Mouse (Mus musculus) hindbrain, embryonic 11.5 days (tissue): ENCODE results near the gene Pbxip1. TPM values are rescaled to one million over a fixed set of nuclear protein-coding genes. Genes with fewer than 3 reads are reported as not detected.
A peak's percentile ranks its signal among the peaks of the same experiment; 100 is the strongest.

Experiments used
- ATAC-seq: fragments of 200-750 bp; cut with Nextera tagmentation; 2 replicates; pipeline ENCODE4 v1.8.0; 2017; ENCODE audit warnings: mild to moderate bottlenecking, moderate TSS enrichment, moderate library complexity; ENCODE audit not compliant: low FRiP score
- DNase-seq: peaks from one replicate; pipeline ENCODE4 v3.0.0-alpha.2; 2015; ENCODE audit warnings: low spot score
- H3K27ac ChIP-seq: fragments of 300-500 bp; sonication (generic); 2 replicates; pipeline ENCODE4 v1.5.1; 2014; ENCODE audit warnings: mild to moderate bottlenecking, low read depth, low read length
- H3K27me3 ChIP-seq: fragments of 300-500 bp; sonication (generic); 2 replicates; pipeline ENCODE4 v1.6.1; 2014; ENCODE audit warnings: mild to moderate bottlenecking, low read length, moderate library complexity, mixed read lengths; ENCODE audit not compliant: control insufficient read depth, insufficient read depth
- H3K36me3 ChIP-seq: fragments of 300-500 bp; sonication (generic); 2 replicates; pipeline ENCODE4 v1.6.1; 2014; ENCODE audit warnings: mild to moderate bottlenecking, low read length, moderate library complexity, mixed read lengths; ENCODE audit not compliant: control insufficient read depth, insufficient read depth
- H3K4me1 ChIP-seq: fragments of 300-500 bp; sonication (generic); replicated peaks from 2 replicates; pipeline ENCODE4 v1.6.1; 2014; ENCODE audit warnings: low read length, mixed read lengths; ENCODE audit not compliant: control insufficient read depth, insufficient read depth
- H3K4me2 ChIP-seq: fragments of 300-500 bp; sonication (generic); replicated peaks from 2 replicates; pipeline ENCODE4 v1.6.1; 2014; ENCODE audit warnings: mild to moderate bottlenecking, low read depth, low read length
- H3K4me3 ChIP-seq: fragments of 300-500 bp; sonication (generic); 2 replicates; pipeline ENCODE4 v1.5.1; 2014; ENCODE audit warnings: low read depth, low read length
- H3K9ac ChIP-seq: fragments of 300-500 bp; sonication (generic); 2 replicates; pipeline ENCODE4 v1.6.1; 2014; ENCODE audit warnings: low read depth, low read length
- H3K9me3 ChIP-seq: fragments of 300-500 bp; sonication (generic); 2 replicates; pipeline ENCODE4 v1.6.1; 2016; ENCODE audit warnings: low read length; ENCODE audit not compliant: control insufficient read depth
- WGBS: fragments of 180-500 bp; shearing (Covaris S2); extraction: QIAGEN DNeasy Blood & Tissue Kit; methylation state at CpG from one replicate; pipeline ENCODE4 v1.1.7; 2014; 5-methylcytosine and 5-hydroxymethylcytosine counted together
- polyA plus RNA-seq: library from polyadenylated mRNA; unstranded; fragments of >200 nt; fragmentation: Nextera tagmentation; extraction: Ambion mirVana; gene quantifications from 2 replicates; pipeline ENCODE4 v1.2.1, GENCODE M21; 2014

Pbxip1 gene
- polyA plus RNA-seq, 1 experiment from 2014 or later = 10.7 TPM

- H3K36me3 ChIP-seq = no peaks in the 10 kb centered on the region
- no peak overlapping the region for H3K4me3 ChIP-seq
- no peak overlapping the region for H3K4me2 ChIP-seq
- H3K27ac ChIP-seq = no peak overlapping the region
- no peaks in the 10 kb centered on the region for H3K9me3 ChIP-seq
- H3K9ac ChIP-seq = no peak overlapping the region
- H3K4me1 ChIP-seq = no peaks in the 10 kb centered on the region
- H3K27me3 ChIP-seq = no peaks in the 10 kb centered on the region
- ATAC-seq = no peak
- WGBS = 88% methylated on average over 5 of the region's 5 CpGs
- DNase-seq = no peak
These were observed 45.7 kb downstream of the Pbxip1 start for GRCm38 (mm10) chr3:89482249-89482648.

- Histone ChIP-seq H3K4me2 (0 out of 2 replicates have a peak overlapping the region, but pooled peaks have one; percentile 7), H3K9ac (no peak overlapping the region), H3K36me3 (no peaks in the 10 kb centered on the region), H3K27ac (no peak overlapping the region), H3K27me3 (no peaks in the 10 kb centered on the region), H3K4me3 (no peak overlapping the region), H3K4me1 (no peaks in the 10 kb centered on the region), H3K9me3 (no peaks in the 10 kb centered on the region)
- DNase-seq = peak; percentile 81
- no peak for ATAC-seq
- WGBS = 24% methylated on average over 24 of the region's 24 CpGs
These were observed 48.4 kb downstream of the Pbxip1 start for GRCm38 (mm10) chr3:89484766-89485524.

- DNase-seq = no peak
- Histone ChIP-seq H3K36me3 (no peaks in the 10 kb centered on the region), H3K4me2 (no peak overlapping the region), H3K9ac (no peak overlapping the region), H3K27ac (no peak overlapping the region), H3K4me1 (no peaks in the 10 kb centered on the region), H3K9me3 (no peaks in the 10 kb centered on the region), H3K27me3 (no peaks in the 10 kb centered on the region), H3K4me3 (no peak overlapping the region)
- no peak for ATAC-seq
- WGBS = 89% methylated on average over 8 of the region's 8 CpGs
These were observed 49.6 kb downstream of the Pbxip1 start for GRCm38 (mm10) chr3:89486111-89486510.

- Histone ChIP-seq H3K9me3 (no peaks in the 10 kb centered on the region), H3K27me3 (no peaks in the 10 kb centered on the region), H3K4me3 (no peak overlapping the region), H3K9ac (no peak overlapping the region), H3K36me3 (no peaks in the 10 kb centered on the region), H3K4me2 (no peak overlapping the region), H3K4me1 (no peaks in the 10 kb centered on the region), H3K27ac (no peak overlapping the region)
- DNase-seq (no peak), ATAC-seq (no peak)
- 64% methylated on average over 20 of the region's 20 CpGs for whole genome bisulfite sequencing
These were observed 50.6 kb downstream of the Pbxip1 start for GRCm38 (mm10) chr3:89486916-89487702.

GRCm38 (mm10) chr3:89490790-89491189, 54.3 kb downstream of the Pbxip1 start:
- Histone ChIP-seq H3K9me3 (no peaks in the 10 kb centered on the region), H3K27me3 (no peaks in the 10 kb centered on the region), H3K9ac (no peak overlapping the region), H3K4me3 (no peak overlapping the region), H3K4me2 (no peak overlapping the region), H3K4me1 (no peaks in the 10 kb centered on the region), H3K36me3 (no peaks in the 10 kb centered on the region), H3K27ac (no peak overlapping the region)
- no peak for DNase-seq
- 89% methylated on average over 3 of the region's 3 CpGs for WGBS
- no peak for ATAC-seq

- ATAC-seq (no peak), DNase-seq (no peak)
- no peaks in the 10 kb centered on the region for H3K36me3 ChIP-seq
- H3K4me2 ChIP-seq = no peak overlapping the region
- H3K4me3 ChIP-seq = no peak overlapping the region
- no peak overlapping the region for H3K9ac ChIP-seq
- H3K27me3 ChIP-seq = no peaks in the 10 kb centered on the region
- 86% methylated on average over 5 of the region's 5 CpGs for WGBS
- no peaks in the 10 kb centered on the region for H3K4me1 ChIP-seq
- no peaks in the 10 kb centered on the region for H3K9me3 ChIP-seq
- H3K27ac ChIP-seq = no peak overlapping the region
These were observed 55.1 kb downstream of the Pbxip1 start for GRCm38 (mm10) chr3:89491559-89491958.

- no peak for ATAC-seq
- WGBS = 33% methylated on average over 8 of the region's 8 CpGs
- Histone ChIP-seq H3K4me2 (no peak overlapping the region), H3K9me3 (no peaks in the 10 kb centered on the region), H3K36me3 (no peaks in the 10 kb centered on the region), H3K27me3 (no peaks in the 10 kb centered on the region), H3K4me1 (no peaks in the 10 kb centered on the region), H3K9ac (no peak overlapping the region), H3K27ac (no peak overlapping the region), H3K4me3 (no peak overlapping the region)
- DNase-seq = no peak
These were observed 56.2 kb downstream of the Pbxip1 start for GRCm38 (mm10) chr3:89492701-89493151.

GRCm38 (mm10) chr3:89494630-89495029, 58.1 kb downstream of the Pbxip1 start:
- H3K9me3 ChIP-seq = no peaks in the 10 kb centered on the region
- H3K27me3 ChIP-seq = no peaks in the 10 kb centered on the region
- no peaks in the 10 kb centered on the region for H3K36me3 ChIP-seq
- no peak overlapping the region for H3K27ac ChIP-seq
- no peak overlapping the region for H3K9ac ChIP-seq
- DNase-seq (no peak), ATAC-seq (no peak)
- 87% methylated on average over 5 of the region's 5 CpGs for WGBS
- no peak overlapping the region for H3K4me3 ChIP-seq
- no peaks in the 10 kb centered on the region for H3K4me1 ChIP-seq
- no peak overlapping the region for H3K4me2 ChIP-seq
